Mouse (Mus musculus): ENCODE measurements at regions not wholly inside any gene's neighbourhood (a gene's known extent, or its start where the extent isn't known, plus 50 kb on each side); places are given as distances from the start of the nearest gene placed in this dataset.

GRCm38 (mm10) chr4:34226886-34227285 is 176.9 kb upstream of the Spaca1 start:
- DNase-seq, result no peak

GRCm38 (mm10) chr4:34227611-34228010 is 177.6 kb upstream of the Spaca1 start:
- DNase-seq, result peak in 1 of 2 experiments; percentile 22

GRCm38 (mm10) chr4:34231270-34231669 is 181.3 kb upstream of the Spaca1 start:
- DNase-seq, result peak; percentile 74 to 80

GRCm38 (mm10) chr4:34234204-34234603 is 184.2 kb upstream of the Spaca1 start:
- DNase-seq, result no peak

DNA sequence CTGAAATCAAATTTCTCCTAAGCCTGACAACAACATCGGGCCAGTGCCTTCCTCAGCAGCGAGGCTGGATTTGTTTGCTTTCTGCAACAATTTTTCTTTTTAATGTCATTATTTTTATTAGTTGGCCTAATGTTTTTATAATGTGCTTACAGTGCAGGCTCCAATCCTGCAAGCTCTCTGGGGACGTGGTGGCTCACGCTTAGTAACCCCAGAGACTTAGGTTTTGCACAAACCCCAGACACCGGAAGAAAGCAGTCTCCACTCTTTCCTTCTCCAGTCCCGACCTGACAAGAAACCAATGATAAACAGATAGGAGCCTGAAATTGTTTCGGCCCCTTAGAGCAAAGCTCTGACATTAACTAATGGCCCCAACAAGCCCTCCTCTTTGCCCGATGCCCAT is 184.7 kb upstream of the Spaca1 start:
- DNase-seq, result peak in 1 of 2 experiments; percentile 1

DNA sequence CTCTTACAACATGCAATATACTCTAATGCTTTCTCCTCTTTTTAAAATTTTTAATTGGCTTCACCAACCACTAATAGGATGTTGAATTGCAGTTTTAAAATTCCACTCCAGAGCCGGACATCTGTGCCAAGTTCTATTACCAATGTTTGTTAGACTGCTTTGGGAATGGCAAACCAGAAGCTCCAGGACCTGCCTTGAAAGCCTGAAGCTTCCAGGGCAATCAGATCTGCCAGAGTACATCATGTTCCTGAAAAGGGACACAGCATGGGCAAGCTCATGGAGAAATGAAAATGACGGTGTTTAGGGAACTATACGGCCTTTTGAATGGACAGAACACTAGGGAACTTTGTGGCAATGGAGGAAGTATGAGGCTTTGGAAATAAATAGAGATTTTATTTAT is 187.8 kb upstream of the Spaca1 start:
- peak in 1 of 2 experiments; percentile 1 for DNase-seq

GRCm38 (mm10) chr4:34239624-34240023 is 189.6 kb upstream of the Spaca1 start:
- DNase-seq, result no peak

DNA sequence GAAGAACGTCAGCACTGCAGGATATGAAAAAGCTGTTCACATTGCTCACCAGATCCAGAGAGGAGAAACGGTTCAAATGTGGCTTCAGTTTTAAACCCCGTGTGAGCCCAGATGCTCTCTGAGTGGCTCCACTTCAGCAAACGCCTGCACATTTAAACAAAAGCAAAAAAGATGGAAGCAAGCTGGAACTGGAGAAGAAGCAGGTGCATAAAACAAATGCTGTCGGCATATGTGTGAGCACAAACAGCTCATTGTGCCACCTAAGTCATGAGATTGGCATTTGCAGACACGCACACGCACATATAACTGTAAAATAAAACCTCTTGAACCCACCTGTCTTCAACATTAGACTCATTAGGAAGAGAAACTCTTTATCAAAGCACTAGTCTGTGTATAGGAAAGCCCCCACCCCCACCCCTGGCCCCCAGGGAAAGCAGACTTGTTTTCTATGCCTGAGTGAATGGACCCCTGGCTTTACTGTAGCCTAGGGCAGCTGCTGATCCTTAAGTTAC is 191.1 kb upstream of the Spaca1 start:
- DNase-seq, result no peak

- no peak for DNase-seq
Observed at GRCm38 (mm10) chr4:34241673-34242072, 191.7 kb upstream of the Spaca1 start.

DNA sequence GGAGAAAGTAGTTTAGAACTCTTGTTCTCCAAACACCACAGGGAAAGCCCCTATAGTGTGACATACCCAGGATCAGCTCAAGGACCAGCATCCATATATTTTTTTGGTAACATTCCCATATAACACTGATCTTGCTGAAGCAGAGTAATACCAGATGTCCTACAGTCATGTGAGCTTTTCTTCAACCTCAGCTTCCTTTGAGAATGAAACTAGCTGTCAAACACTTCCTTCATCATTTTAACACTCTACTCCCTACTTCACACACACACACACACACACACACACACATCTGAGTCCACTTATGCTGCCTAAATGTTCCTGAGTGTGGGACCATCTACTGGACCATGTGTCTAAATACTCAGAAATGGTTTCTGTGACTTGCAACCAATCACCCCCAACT is 209.5 kb upstream of the Spaca1 start:
- no peak for DNase-seq

DNA sequence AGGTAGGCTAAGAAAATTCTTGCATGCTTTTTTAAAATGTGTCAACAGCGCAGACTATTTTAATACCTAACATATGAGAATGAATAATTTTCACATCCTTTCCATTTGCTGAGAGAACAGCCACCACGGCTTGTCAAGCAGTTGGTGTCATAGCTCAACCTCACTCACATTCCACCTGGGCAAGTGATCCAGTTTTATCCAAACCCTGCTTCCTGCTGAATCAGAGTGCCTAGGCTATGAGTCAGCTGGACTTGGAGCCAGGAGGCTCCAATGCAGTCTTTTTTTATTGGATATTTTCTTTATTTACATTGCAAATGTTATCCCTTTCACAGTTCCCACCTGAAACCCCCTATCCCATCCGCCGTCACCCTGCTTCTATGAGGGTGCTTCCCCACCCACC is 210.5 kb upstream of the Spaca1 start:
- DNase-seq, result no peak

DNA sequence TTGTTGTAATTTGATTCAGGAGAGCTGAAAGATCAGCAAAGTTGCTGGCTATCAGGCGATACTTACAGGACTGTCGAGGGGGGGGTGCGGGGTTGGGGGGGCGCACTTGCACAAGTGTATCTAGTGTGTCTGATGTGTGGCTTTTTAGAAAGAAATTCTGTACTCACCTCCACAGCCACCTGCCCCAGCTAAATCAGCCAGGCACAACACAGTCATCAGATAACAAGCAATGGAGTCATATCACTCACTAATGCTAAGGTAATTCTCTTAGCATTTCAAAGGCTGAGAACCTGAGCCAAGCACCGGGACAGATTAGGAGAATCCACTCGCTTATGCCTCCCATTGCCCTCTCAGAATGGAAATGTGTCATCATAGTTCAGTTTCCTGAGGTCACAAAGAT is 211.8 kb upstream of the Spaca1 start:
- DNase-seq, result no peak

DNA sequence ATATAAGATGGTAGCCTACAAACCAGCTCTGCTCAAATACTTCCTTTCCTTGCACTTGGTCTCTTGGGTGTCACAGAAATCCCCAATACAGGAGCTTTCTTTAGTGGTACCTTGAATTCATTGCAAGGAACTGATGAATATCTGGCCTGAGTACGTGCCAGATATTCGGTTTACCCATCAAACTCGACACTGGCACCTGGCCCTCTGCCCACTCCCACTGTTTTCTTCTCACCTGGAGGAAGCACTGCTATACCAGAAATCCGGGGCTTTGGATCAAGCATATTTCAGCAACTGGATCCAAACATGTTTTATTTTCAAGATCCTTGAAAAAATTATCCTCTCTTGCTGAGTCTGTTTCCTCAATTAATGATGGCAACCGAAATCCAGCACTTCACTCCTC is 214.4 kb upstream of the Spaca1 start:
- DNase-seq, result peak; percentile 28 to 42

DNA sequence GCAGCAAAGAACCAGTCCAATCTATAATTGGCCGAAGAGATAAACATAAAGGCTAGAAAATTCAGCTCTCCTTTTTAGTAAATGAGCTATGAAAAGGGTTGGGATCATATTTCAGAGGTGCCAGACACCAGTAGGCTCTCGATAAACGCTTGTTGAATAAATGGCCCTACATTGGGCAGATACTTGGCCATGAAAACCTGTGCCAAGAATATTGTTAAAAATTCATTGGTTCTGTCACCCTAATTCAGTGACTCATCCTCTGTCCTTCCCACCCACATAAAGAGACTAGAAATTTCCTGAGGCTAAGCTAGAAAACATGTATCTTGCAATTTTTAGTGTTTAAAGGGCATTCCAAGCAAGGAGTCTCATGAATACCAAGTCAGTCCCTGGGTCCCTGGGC is 224.3 kb upstream of the Spaca1 start:
- DNase-seq, result no peak

- DNase-seq, result no peak
Observed at GRCm38 (mm10) chr4:34275372-34275771, 225.4 kb upstream of the Spaca1 start.

DNA sequence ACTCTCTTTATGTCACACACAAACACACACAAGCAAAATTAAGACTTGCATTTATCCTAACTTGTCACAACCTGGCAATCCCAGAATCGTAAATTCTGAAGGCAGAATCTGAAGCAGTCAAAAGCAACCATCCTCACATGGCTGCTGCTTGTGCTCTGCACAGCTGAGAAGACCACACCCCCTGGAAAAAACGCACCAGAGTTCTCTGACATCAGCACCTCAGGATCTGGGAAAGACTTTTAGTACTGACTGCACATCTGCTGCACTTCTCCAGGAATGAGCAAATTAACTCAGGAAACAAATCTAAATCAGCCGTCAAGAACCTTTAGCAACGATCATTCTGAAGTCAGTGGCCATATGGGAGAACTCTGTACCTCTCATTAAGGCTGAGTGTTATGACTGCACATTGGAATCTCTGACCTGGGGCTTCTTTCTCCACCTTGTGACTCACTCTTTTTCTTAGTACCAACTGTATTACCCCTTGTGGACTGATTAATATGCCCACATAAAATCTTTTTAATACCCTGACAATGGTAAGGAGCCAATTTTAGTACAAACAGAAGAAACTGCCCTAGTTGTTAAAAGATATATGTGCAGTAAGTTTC is 248.1 kb upstream of the Akirin2 start:
- no peak for DNase-seq

DNA sequence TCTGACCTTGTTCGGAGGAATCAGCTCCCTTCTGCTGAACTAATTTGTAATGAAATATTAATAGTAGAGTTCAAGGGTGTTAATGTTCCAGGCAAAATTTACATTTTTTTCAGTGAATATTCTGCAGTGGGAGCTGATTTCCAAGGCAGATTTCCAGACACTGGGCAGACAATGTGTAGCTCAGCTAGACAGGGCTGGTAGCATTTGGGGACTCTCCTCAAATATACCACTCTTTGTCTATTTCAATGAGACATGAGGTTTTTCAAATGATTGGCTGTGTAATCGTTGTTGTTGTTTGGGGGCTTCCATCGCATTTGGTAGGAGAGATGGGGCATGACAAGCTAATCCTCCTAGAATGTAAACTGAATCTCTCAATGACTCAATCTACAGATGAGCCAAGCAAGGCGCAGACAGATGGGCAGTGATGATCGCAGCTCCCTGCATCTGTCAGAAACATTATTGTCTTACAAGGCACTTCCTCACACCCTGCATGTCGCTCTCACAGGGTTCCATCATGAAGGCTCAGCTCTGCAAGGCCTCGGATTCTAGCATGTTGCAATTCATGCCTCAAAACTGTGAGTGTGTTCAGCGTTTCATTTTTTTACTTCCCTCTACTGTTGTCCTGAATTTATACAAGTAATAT is 241.7 kb upstream of the Akirin2 start:
- no peak for DNase-seq

- DNase-seq, result no peak
Observed at GRCm38 (mm10) chr4:34310061-34310642, 240.6 kb upstream of the Akirin2 start.

DNA sequence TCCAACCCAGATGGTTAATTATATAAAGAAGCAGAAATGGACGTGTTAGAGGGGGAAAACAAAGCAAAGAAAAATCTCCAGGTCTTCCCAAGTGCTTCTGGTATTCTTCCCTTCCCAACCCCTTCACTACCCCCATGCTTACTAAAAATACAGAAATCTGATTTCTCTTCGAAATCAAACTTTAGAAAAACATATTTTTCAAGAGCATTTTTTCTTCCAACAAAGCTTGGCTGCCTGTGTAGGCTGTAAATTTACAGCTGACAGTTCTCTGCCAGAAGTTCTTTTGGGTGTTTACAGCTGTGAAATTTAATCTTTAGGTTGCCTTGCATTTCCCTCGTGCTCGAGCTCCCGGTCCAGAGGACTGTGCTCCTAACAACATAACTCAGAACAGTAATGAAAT is 234.9 kb upstream of the Akirin2 start:
- DNase-seq, result no peak

- DNase-seq, result peak; percentile 15 to 26
Observed at GRCm38 (mm10) chr4:34322841-34323240, 227.9 kb upstream of the Akirin2 start.

- DNase-seq, result no peak
Observed at GRCm38 (mm10) chr4:34328151-34328785, 222.5 kb upstream of the Akirin2 start.

DNA sequence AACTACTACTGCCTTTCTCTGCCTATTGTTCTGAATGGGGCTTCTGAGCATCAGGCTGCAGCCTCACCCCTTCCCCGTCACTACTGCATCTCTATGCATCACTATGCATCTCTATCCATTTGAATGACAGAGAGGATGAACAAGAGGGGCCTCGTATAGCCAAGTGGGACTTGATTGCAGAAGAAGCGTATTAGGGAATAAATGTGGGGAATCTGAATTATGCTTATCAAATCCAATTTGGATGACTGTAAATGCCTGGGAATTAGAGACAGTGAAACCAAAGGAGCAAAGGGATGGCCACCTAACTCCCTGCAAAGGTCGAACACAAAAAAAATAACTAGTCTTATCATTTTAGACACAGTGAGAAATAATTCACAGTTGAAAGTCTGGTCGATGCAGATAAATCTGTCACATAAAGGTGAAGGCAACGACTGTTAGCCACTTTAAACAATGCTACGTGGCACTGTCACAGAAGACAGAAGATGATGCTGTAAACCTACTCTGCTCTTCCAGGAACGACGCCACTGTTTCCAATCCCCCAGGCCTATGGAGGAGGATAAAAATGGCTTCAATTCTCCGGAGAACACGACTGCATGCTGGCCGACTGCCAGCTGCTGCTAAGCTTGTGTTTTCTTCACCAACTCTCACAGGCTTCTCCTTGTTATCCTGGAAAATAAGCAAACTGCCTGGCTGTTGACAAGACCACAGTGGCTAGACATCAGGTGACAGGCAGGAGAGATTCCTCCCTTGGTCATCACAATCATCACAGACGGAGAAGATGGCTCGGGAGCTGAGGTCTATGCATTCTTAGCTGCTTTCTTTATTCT is 213.6 kb upstream of the Akirin2 start:
- DNase-seq, result peak in 1 of 2 experiments; percentile 11

DNA sequence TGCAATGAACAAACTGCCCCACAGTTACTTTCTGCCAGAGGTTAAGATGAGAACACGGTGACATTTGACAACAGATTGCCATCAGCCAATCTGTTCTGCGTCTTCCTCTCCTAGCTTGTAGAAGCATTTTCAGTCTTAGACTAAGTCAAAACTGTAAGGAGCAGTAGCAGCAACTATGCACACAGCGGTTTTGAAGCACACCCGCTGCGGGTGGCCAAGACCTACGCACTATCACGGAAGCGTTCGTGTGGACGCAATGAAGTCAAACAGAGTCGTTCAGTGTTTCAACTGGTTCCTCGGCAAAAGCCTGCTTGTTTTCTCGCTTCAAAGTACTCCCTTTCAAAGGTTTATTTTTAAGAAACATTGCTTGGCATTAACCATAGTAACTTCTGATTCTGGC is 212.9 kb upstream of the Akirin2 start:
- no peak for DNase-seq

Data from cerebellum, postnatal 36 days (tissue).